Mouse (Mus musculus) macrophage (primary cell): ENCODE results near the gene Wdr25. TPM values are rescaled to one million over a fixed set of nuclear protein-coding genes. Genes with fewer than 3 reads are reported as not detected.

ENCODE experiments used
- H3K27ac ChIP-seq: fragments of 350-480 bp; formaldehyde crosslinking; 2 replicates; pipeline ENCODE4 v1.9.0; 2021
- H3K36me3 ChIP-seq: fragments of 350-480 bp; formaldehyde crosslinking; 2 replicates; pipeline ENCODE4 v1.9.0; 2021; ENCODE audit errors: inconsistent target
- H3K4me3 ChIP-seq: fragments of 350-480 bp; formaldehyde crosslinking; 2 replicates; pipeline ENCODE4 v1.9.0; 2021; ENCODE audit errors: inconsistent target
- H3K79me2 ChIP-seq: fragments of 350-480 bp; formaldehyde crosslinking; 2 replicates; pipeline ENCODE4 v1.9.0; 2021; ENCODE audit errors: inconsistent target
- WGBS: methylation state at CpG from one replicate; pipeline ENCODE4 v1.1.7; 2026; ENCODE audit warnings: inconsistent platforms; ENCODE audit not compliant: missing documents; 5-methylcytosine and 5-hydroxymethylcytosine counted together
- polyA plus RNA-seq: library from polyadenylated mRNA; stranded (reverse); fragments of 250-400 nt; gene quantifications from 3 replicates; pipeline ENCODE4 v1.2.4, GENCODE M21; 2018; ENCODE audit warnings: inconsistent platforms

Wdr25 gene
- polyA plus RNA-seq, 1 experiment from 2014 or later = 11.7 TPM

DNA sequence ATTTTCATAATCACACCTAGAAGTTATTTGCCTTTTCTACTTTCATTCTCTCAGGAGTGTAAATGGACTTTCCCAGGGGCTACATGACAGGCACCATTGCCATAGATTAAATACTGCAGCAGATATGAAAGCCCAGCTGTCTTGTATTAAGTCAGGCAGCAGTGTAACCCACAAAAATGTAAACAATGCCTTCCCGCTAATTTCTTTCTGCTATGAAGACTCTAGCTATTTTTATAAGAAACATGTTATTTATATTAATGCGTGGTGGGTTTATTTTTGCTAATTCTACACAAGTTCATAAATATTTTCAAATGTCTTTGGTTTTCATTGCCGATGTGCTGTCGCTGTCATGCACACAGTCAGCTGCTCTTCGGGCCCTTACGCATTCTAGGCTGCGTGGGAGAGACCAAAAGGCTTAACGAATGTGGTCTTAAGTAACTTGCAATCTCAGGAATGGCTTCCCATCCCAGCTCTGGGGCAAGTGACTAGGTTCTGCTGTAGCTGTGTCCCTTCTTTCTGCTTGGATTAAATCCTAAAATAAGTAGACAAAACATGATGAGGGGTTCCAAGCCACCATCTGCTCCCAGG, 16.5 kb downstream of the Wdr25 start:
- Histone ChIP-seq H3K36me3 (no peaks in the 10 kb centered on the region), H3K27ac (no peak overlapping the region), H3K79me2 (no peaks in the 10 kb centered on the region), H3K4me3 (no peak overlapping the region)
- 95% methylated on average over 8 of the region's 8 CpGs for WGBS

DNA sequence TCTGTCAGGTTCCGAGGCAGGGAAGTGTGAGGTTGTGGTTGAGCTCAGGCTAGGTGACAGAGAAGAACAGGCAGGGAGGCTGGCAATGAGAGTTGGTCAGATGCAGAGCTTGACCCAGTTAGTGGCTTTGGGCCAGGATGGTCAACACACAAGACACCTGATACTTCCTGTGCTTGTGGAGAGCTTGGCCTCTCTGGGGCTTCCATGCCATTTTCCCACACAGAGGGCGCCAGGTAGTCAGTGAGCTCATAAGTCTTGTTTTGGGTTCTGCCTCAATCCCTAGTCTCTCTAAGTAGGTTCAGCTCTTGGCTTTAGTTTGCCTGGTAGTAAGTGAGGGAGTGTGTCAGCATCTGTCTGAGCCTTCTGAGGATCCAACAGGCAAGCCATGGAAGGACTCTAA, 19.0 kb downstream of the Wdr25 start:
- 94% methylated on average over 2 of the region's 2 CpGs for WGBS
- H3K79me2 ChIP-seq = no peaks in the 10 kb centered on the region
- no peaks in the 10 kb centered on the region for H3K36me3 ChIP-seq
- H3K27ac ChIP-seq = peak overlapping the region; percentile 62
- H3K4me3 ChIP-seq = no peak overlapping the region

DNA sequence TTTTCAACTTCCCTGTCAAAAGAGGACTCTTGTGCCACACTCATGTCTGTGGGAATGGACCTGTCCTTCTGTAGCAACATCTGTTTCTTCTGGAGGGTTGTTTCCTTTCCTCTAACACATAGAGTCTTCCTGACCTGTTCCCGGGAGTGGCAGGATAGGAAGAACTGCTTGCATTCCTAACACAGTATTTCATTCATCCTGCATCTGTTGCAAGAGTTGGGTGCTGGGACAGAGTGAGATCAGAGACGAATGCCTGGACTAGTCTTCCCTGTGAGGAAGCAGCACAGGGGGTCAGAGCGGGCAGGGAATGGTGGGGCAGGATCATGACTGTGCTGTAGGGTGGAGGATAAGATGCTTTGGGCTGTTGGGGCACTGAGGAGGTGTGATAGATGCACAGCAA, 20.8 kb downstream of the Wdr25 start:
- no peak overlapping the region for H3K4me3 ChIP-seq
- H3K79me2 ChIP-seq = no peaks in the 10 kb centered on the region
- no peak overlapping the region for H3K27ac ChIP-seq
- WGBS = 75% methylated on average over 3 of the region's 3 CpGs
- H3K36me3 ChIP-seq = no peaks in the 10 kb centered on the region

DNA sequence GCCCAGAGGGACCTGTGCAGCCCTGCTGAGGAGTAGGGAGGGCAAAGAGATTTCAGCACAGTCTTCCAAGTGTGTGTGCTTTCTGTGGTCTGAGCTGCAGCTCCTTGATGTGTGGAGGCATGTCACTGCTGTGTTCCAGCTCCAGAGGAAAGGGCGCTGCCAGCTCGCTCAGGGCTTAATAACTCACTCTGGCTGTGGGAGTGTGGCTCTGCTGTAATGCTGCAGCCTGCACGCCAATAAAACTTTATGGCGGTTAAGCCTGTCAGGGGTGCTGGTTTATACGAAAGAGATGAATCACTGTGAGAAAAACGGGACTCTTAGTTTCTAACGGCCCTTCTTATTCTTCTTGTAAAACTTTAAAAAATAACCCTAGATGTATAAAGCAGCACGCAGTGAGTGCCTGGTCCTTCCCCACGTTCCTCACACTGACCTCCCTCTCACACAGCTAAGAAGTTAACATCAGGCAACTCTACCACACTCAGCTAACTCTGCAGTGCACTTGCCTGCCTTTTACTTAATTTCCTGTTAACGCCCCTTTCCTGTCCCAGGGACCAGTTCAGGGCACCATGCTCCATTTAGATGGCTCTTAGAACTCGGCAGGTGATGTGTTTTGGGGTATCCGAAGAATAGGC, 21.4 kb downstream of the Wdr25 start:
- Histone ChIP-seq H3K27ac (no peak overlapping the region), H3K79me2 (no peaks in the 10 kb centered on the region), H3K36me3 (no peaks in the 10 kb centered on the region), H3K4me3 (no peak overlapping the region)
- 29% methylated on average over 11 of the region's 12 CpGs for WGBS

DNA sequence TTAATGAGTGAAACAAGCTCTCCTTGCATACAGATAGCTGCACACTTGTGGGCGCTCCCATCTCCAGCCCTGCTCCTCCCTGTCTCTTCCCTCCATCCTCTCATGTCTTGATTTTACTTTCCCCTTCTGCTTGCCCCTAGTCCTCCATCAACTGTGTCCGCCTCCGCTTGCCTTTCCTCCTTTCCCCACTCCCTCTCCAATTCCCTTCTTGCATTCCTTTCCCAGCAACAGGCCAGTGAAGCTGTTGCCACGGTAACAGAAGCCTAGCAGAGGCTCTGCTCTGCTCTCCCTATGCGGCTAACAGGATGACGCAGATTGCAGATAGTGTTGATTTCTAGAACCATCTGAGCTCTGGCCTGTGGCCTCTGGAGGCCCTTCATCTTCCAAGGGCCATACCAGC, 22.5 kb downstream of the Wdr25 start:
- Histone ChIP-seq H3K36me3 (no peaks in the 10 kb centered on the region), H3K4me3 (no peak overlapping the region), H3K27ac (no peak overlapping the region), H3K79me2 (no peaks in the 10 kb centered on the region)
- 95% methylated on average over 6 of the region's 6 CpGs for WGBS

DNA sequence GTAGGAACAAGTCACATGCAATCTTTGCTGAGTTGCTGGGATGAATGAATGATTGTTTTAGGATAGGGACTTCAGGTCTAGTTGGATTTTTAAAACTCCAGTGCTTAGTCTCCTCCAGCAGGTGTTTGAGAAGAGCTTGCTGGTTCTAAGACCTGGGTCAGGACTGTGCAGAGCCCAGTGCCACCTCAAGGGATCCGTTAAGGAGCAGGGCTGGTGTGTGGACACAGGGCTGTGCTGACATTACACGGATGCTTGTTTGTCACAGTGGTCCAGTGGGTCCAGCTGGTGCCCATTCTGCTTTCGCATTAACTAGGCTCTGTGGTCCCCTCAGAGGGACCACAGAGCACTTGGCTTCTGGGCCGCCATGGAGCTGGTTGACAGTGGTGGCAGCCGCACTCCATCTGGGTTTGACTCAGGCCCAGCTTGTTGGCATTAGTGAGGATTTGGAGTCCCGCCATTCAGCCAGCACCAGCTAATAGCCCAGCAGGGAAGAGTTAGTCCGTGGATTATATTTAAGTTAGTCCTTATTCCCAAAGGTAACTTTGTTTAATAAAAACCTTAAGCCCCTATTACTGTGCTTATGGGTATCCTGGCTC, 23.1 kb downstream of the Wdr25 start:
- Histone ChIP-seq H3K79me2 (no peaks in the 10 kb centered on the region), H3K36me3 (no peaks in the 10 kb centered on the region), H3K27ac (no peak overlapping the region), H3K4me3 (no peak overlapping the region)
- WGBS = 96% methylated on average over 7 of the region's 7 CpGs

DNA sequence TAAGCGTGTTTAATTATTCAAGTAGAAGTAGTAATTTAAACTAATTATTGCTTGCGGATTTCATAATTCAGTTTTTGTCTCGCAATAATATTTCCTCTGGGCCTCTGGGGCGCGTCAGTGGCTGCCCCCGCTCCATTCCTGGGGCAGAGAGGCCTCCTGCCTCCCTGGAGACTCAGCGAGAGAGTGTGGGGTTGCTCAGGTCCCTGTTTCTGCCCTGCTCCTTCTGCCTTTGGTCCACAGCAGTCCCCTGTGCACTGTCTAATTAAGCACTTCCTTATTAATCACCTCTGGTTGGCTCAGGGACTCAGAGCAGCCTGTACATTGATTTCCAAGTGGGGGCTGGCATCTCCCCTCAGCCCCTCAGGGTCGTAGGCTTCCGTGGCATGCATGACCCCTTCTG, 24.1 kb downstream of the Wdr25 start:
- 72% methylated on average over 9 of the region's 9 CpGs for WGBS
- Histone ChIP-seq H3K4me3 (no peak overlapping the region), H3K27ac (no peak overlapping the region), H3K36me3 (no peaks in the 10 kb centered on the region), H3K79me2 (no peaks in the 10 kb centered on the region)

DNA sequence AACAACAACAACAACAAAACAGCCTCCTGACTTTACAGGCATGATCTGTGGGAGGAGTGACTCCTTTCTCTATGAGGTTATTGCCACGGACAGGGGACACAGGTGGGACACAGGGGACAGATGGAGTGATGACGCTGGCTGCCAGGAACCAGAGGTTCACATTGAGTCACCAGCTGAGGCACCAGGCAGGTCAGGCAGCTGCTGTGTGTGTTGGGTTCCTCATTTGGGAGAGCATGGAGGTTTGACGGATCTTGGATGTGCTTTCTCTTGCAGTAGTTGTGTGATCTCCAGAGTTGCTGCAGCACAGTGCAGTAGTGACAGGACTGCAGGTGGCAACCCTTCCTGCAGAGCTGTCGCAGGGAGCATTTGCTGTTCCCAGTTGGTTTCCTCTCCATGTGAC, 25.3 kb downstream of the Wdr25 start:
- Histone ChIP-seq H3K27ac (0 out of 2 replicates have a peak overlapping the region, but pooled peaks have one; percentile 4), H3K36me3 (no peaks in the 10 kb centered on the region), H3K79me2 (no peaks in the 10 kb centered on the region), H3K4me3 (no peak overlapping the region)
- WGBS = 12% methylated on average over 4 of the region's 4 CpGs

DNA sequence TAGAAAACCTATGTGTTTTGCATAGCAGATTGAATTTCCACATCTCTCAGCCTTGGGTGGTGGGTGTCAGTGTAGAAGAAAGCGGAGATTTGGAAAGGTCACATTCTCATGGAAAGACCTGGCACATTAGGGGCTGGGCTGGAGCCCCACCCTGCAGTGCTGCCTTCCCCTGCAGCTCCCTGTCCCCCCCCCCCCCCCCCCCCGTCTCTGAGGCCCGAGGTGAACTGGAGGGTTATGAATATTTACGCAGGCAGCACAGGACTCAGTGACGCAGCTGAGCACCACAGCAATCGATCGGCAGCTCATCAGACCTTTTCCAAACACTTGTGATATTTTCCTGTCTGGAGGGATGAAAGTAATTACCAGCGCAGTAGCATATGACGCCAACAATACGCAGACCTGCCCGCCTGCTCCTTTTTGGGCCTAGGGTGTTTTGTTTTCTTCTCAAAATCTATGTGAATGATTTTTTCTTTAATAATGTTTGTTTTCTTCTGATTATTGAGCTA, 33.2 kb downstream of the Wdr25 start:
- Histone ChIP-seq H3K79me2 (no peaks in the 10 kb centered on the region), H3K27ac (no peak overlapping the region), H3K36me3 (no peaks in the 10 kb centered on the region), H3K4me3 (no peak overlapping the region)
- WGBS = 91% methylated on average over 9 of the region's 11 CpGs

DNA sequence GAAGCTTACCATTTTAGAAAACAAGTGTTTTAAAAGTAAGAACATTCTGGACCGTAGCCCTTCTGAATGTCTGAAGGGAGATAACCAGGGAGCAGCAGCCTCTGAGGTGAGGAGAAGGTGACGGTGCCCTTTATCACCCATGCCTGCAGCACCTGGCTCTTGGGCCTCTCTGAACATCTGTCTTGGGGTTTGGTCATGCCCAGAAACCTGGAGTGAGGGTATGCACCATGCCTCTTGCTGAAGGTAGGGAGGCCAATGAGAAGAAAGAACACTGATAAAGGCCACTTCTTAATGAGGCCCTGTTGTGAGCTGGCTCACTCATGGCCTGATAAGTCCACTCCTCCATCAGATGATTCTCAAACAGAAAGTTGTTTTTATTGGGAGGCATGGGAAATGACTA, 34.8 kb downstream of the Wdr25 start:
- no peak overlapping the region for H3K27ac ChIP-seq
- no peak overlapping the region for H3K4me3 ChIP-seq
- H3K36me3 ChIP-seq = no peaks in the 10 kb centered on the region
- 95% methylated on average over 2 of the region's 2 CpGs for WGBS
- H3K79me2 ChIP-seq = no peaks in the 10 kb centered on the region

DNA sequence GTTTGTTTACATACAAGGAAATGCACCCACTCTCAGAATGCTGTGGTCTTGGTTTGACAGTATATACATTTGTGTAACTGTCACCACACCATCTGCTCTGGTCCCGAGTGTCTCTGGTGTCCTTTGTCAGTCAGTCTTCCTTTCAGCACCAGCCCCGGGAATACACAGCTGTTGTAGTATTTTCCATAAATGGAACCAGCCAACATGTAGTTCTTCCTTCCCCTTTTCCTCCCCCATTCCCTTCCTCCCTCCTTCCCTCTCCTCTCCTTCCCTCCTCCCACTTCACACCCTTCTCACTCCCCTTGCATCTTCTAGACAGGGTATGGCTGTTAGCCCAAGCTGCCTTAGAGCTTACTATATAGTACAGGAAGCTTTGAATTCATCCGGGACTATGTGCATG, 36.0 kb downstream of the Wdr25 start:
- Histone ChIP-seq H3K27ac (no peak overlapping the region), H3K36me3 (no peaks in the 10 kb centered on the region), H3K79me2 (no peaks in the 10 kb centered on the region), H3K4me3 (no peak overlapping the region)
- WGBS = 86% methylated on average over 3 of the region's 3 CpGs

DNA sequence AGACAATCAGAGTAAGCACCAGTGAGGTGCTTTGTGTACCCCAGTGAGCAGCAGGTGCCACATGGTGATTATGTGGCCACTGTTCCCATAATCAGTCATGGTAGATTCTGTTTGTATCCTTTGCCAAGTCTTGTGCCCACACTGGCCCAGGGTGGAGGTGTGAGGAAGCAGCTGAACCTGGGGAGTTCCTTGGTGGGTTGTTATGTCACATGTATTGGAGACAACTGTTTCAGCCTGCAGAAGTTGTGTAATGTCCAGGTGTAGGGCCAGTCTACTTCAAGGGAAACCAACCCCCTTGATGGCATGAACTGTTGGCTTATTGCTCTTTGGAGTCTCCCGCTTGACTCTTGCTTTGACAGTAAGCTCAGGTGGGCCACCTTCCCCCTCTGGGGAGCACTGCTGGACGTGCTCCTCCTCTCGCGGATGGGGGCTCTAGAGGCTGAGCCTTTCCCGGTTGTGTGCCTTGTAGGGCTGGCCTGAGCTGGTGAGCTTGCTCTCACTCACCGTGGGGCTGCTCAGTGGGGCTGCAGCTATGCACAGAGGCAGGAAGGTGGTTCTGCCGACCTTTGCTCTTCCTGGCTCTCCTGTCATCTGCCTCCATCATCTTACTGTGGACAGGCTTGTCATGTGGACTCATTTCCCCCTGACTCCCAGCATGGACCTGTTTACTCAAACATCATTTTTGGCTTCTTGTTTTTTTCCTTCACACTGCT, 38.1 kb downstream of the Wdr25 start:
- Histone ChIP-seq H3K79me2 (no peaks in the 10 kb centered on the region), H3K36me3 (no peaks in the 10 kb centered on the region), H3K4me3 (no peak overlapping the region), H3K27ac (no peak overlapping the region)
- 88% methylated on average over 7 of the region's 7 CpGs for WGBS

DNA sequence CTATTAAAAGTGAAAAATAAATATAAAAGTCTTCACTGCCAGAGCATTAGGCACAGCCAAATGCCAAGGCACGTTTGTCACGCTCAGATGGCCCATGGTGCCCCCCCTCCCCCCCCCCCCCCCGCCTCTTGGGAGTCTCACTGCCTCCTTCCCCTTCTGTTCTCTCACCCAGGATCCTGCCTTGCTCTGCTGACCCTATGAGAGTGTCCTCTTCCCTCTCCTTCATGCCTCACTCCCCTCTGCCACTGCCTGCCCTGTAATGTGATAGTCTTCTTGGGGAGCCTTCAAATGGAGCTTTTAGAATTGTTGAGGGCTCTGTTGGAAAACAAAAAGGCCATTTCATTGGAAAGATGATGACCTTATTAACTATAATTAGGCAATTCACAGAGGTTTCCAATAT, 38.7 kb downstream of the Wdr25 start:
- Histone ChIP-seq H3K4me3 (no peak overlapping the region), H3K79me2 (no peaks in the 10 kb centered on the region), H3K27ac (no peak overlapping the region), H3K36me3 (no peaks in the 10 kb centered on the region)
- WGBS = no CpG with 5 or more reads among the region's 3 CpGs

DNA sequence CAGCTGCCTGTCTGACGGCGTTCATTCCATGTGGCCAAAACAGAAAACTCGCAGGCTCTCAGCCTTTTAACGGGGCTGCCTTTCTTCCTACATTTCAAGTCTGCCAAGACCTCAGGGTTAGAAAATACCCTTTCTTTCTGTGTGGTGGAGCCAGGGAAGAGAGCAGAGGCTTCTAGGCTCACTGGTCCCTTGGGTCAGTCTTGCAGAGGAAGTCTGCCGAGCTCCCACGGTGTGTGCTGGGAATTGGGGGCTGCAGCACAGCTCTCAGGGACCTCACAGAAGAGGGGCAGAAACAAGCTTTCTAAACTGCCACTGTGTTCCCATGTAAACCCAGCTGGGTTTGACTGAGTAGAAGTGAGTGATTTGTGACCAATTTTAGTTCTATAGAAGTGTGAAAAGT, 40.8 kb downstream of the Wdr25 start:
- 86% methylated on average over 6 of the region's 6 CpGs for WGBS
- H3K27ac ChIP-seq = no peak overlapping the region
- H3K79me2 ChIP-seq = no peaks in the 10 kb centered on the region
- no peaks in the 10 kb centered on the region for H3K36me3 ChIP-seq
- no peak overlapping the region for H3K4me3 ChIP-seq

DNA sequence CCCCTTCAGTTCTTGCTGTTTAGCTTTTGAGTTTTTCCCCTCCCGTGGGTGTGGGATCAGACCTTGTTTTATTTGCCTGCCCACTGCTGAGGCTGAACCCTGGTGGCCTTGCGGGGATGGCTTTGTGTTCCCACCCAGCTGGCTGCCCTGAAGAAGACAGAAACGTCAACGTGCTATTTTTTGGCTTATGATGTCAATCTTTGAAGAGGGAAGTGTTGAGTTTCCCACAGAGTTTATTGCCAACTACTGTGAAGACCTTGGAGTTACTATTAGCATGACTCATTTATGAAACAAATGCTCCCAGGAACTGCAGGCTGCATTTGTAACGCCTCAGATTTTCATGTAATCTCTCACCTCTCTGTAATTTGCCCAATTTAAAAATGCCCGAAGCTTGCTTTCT, 43.4 kb downstream of the Wdr25 start:
- Histone ChIP-seq H3K4me3 (no peak overlapping the region), H3K36me3 (no peaks in the 10 kb centered on the region), H3K79me2 (no peaks in the 10 kb centered on the region), H3K27ac (no peak overlapping the region)
- 15% methylated on average over 6 of the region's 6 CpGs for WGBS
